Mouse (Mus musculus) cortical plate, adult 2 months (tissue): ENCODE measurements around the gene Plek2.

Source experiments
- CTCF ChIP-seq: fragments of 200-500 bp; IDR thresholded peaks from 2 replicates; pipeline ENCODE4 v1.5.1; 2011; ENCODE audit warnings: mild to moderate bottlenecking, control low read depth, low read length; ENCODE audit not compliant: insufficient read depth; ENCODE audit errors: extremely low read depth
- POLR2A ChIP-seq: fragments of 200-500 bp; IDR thresholded peaks from 2 replicates; pipeline ENCODE4 v1.6.1; 2011; ENCODE audit warnings: mild to moderate bottlenecking, low read length, control low read depth; ENCODE audit not compliant: insufficient read depth; ENCODE audit errors: extremely low read depth

- TF ChIP-seq CTCF, result no peak
- TF ChIP-seq POLR2A, result no peak
Observed at GRCm38 (mm10) chr12:78939393-78940037, 32.8 kb upstream of the Plek2 start.
